Mouse (Mus musculus): ENCODE data around the gene Prr12. TPM values are rescaled to one million over a fixed set of nuclear protein-coding genes. Genes with fewer than 3 reads are reported as not detected.

The Prr12 gene
- total RNA-seq, 1 experiment from 2014 or later: 78.5 TPM

- DNase-seq: no peak
Measured at GRCm38 (mm10) chr7:45051601-45051974, 1.1 kb downstream of the Prr12 start.

GRCm38 (mm10) chr7:45050945-45051600 is 1.6 kb downstream of the Prr12 start:
- peak; percentile 75 for DNase-seq

GRCm38 (mm10) chr7:45048923-45049657 is 3.6 kb downstream of the Prr12 start:
- no peak for DNase-seq

- DNase-seq: no peak
Measured at GRCm38 (mm10) chr7:45048001-45048890, 4.4 kb downstream of the Prr12 start.

GRCm38 (mm10) chr7:45047491-45047890 is 5.2 kb downstream of the Prr12 start:
- DNase-seq: no peak

- DNase-seq: no peak
Measured at GRCm38 (mm10) chr7:45046853-45047350, 5.8 kb downstream of the Prr12 start.

GRCm38 (mm10) chr7:45045741-45046140 is 6.9 kb downstream of the Prr12 start:
- no peak for DNase-seq

GRCm38 (mm10) chr7:45043307-45043706 is 9.4 kb downstream of the Prr12 start:
- DNase-seq: no peak

GRCm38 (mm10) chr7:45040851-45041250 is 11.8 kb downstream of the Prr12 start:
- DNase-seq: no peak

- no peak for DNase-seq
Measured at GRCm38 (mm10) chr7:45038411-45038810, 14.3 kb downstream of the Prr12 start.

- peak; percentile 67 for DNase-seq
Measured at GRCm38 (mm10) chr7:45037720-45038361, 14.8 kb downstream of the Prr12 start.

- DNase-seq: no peak
Measured at GRCm38 (mm10) chr7:45036702-45037101, 16.0 kb downstream of the Prr12 start.

GRCm38 (mm10) chr7:45035631-45036030 is 17.1 kb downstream of the Prr12 start:
- DNase-seq: no peak

- DNase-seq: no peak
Measured at GRCm38 (mm10) chr7:45033722-45034359, 18.8 kb downstream of the Prr12 start.

- no peak for DNase-seq
Measured at GRCm38 (mm10) chr7:45030857-45031256, 21.8 kb downstream of the Prr12 start.

- DNase-seq: no peak
Measured at GRCm38 (mm10) chr7:45029995-45030394, 22.7 kb downstream of the Prr12 start.

- no peak for DNase-seq
Measured at GRCm38 (mm10) chr7:45028351-45028750, 24.3 kb downstream of the Prr12 start.

- no peak for DNase-seq
Measured at GRCm38 (mm10) chr7:45027761-45028160, 24.9 kb downstream of the Prr12 start.

- no peak for DNase-seq
Measured at GRCm38 (mm10) chr7:45026256-45026655, 26.4 kb downstream of the Prr12 start.

GRCm38 (mm10) chr7:45025601-45026220 is 27.0 kb downstream of the Prr12 start:
- peak; percentile 58 for DNase-seq

Measured in adrenal gland, postnatal 25 days (tissue).